Mouse (Mus musculus) liver, embryonic 15.5 days (tissue): Measurements from ENCODE around the gene Mpl. TPM values are rescaled to one million over a fixed set of nuclear protein-coding genes. Genes with fewer than 3 reads are reported as not detected.

Source experiments
- ATAC-seq: fragments of 200-750 bp; cut with Nextera tagmentation; 2 replicates; pipeline ENCODE4 v1.8.0; 2017; ENCODE audit warnings: moderate number of reproducible peaks, mild to moderate bottlenecking, moderate library complexity; ENCODE audit not compliant: insufficient read depth
- H3K27ac ChIP-seq: fragments of 300-500 bp; sonication (generic); replicated peaks from 2 replicates; pipeline ENCODE4 v1.5.1; 2015; ENCODE audit warnings: mild to moderate bottlenecking, inconsistent platforms
- H3K27me3 ChIP-seq: fragments of 300-500 bp; sonication (generic); 2 replicates; pipeline ENCODE4 v1.6.1; 2015; ENCODE audit warnings: mild to moderate bottlenecking, inconsistent platforms
- H3K36me3 ChIP-seq: fragments of 300-500 bp; sonication (generic); replicated peaks from 2 replicates; pipeline ENCODE4 v1.6.1; 2015; ENCODE audit warnings: moderate library complexity, mild to moderate bottlenecking, inconsistent platforms
- H3K4me1 ChIP-seq: fragments of 300-500 bp; sonication (generic); replicated peaks from 2 replicates; pipeline ENCODE4 v1.6.1; 2015; ENCODE audit warnings: inconsistent platforms
- H3K4me2 ChIP-seq: fragments of 300-500 bp; sonication (generic); 2 replicates; pipeline ENCODE4 v1.6.1; 2015; ENCODE audit warnings: moderate library complexity, mild to moderate bottlenecking, inconsistent platforms
- H3K4me3 ChIP-seq: fragments of 300-500 bp; sonication (generic); replicated peaks from 2 replicates; pipeline ENCODE4 v1.5.1; 2015; ENCODE audit warnings: mild to moderate bottlenecking, inconsistent platforms
- H3K9ac ChIP-seq: fragments of 300-500 bp; sonication (generic); 2 replicates; pipeline ENCODE4 v1.6.1; 2015; ENCODE audit warnings: moderate library complexity, mild to moderate bottlenecking, inconsistent platforms
- H3K9me3 ChIP-seq: fragments of 300-500 bp; sonication (generic); replicated peaks from 2 replicates; pipeline ENCODE4 v1.6.1; 2016; ENCODE audit warnings: inconsistent platforms
- WGBS: fragments of 180-500 bp; shearing (Covaris S2); methylation state at CpG from one replicate; pipeline ENCODE4 v1.1.7; 2015; ENCODE audit warnings: mixed read lengths; ENCODE audit not compliant: insufficient replicate concordance; 5-methylcytosine and 5-hydroxymethylcytosine counted together
- polyA plus RNA-seq: library from polyadenylated mRNA; unstranded; fragments of >200 nt; fragmentation: Nextera tagmentation; extraction: Ambion mirVana; gene quantifications from 2 replicates; pipeline ENCODE4 v1.2.1, GENCODE M21; 2015

Mpl gene
- 6.3 and 7.3 TPM in 2 replicates for polyA plus RNA-seq

DNA sequence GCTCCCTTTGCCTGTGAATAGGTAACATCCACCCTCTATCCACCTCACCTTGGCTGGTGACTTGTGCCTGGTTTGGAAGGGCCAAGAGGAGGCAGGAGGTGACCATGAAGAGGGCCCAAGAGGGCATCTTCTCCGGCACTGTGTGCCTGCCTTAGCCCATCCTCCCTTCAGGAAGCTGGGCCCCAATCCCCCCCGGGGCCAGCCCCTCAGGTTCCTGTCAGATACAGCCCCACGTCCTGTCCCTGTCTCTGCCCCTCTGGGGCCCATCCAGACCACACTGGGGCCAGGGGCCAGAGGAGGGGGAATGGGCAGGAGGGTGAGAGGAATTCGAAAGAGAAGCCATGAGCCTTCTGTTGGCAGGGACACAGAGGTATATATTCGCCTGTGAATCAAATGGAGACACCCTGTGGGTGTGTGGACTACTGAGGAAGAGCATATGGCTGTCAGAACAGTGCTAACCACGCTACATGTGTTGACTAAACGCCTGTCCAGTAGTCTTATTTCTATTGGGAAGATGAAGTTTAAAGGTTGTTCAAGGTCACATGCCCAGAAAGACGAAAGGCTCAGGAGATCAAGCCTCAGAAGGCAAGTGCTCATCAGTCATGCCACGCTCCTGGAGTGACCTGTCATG is at the start of gene Mpl:
Gene Mpl (minus strand): TSS at position 169 of the 631 bp plus-strand sequence.
- no peak within 1 kb of the TSS for H3K4me3 ChIP-seq
- H3K36me3 ChIP-seq: no peaks in the 10 kb centered on the region
- no peaks in the 10 kb centered on the region for H3K9me3 ChIP-seq
- H3K4me2 ChIP-seq: no peak within 1 kb of the TSS
- no peak within 1 kb of the TSS; the same call in 1 of the 2 replicates for H3K9ac ChIP-seq
- no peaks in the 10 kb centered on the region for H3K27me3 ChIP-seq
- H3K27ac ChIP-seq: no peak within 1 kb of the TSS
- no peak for ATAC-seq
- 33% methylated on average over 9 of the region's 9 CpGs for WGBS
- H3K4me1 ChIP-seq: 0 out of 2 replicates have a peak, but pooled peaks cover 3% of the 10 kb centered on the region

- H3K4me1 ChIP-seq: no peaks in the 10 kb centered on the region
- no peaks in the 10 kb centered on the region for H3K27me3 ChIP-seq
- no peaks in the 10 kb centered on the region for H3K9me3 ChIP-seq
- no peak for ATAC-seq
- no peaks in the 10 kb centered on the region for H3K36me3 ChIP-seq
- no peak overlapping the region for H3K9ac ChIP-seq
- WGBS: 58% methylated on average over 3 of the region's 3 CpGs
- H3K4me3 ChIP-seq: no peak overlapping the region
- no peak overlapping the region for H3K27ac ChIP-seq
- H3K4me2 ChIP-seq: no peak overlapping the region
These were observed 48.2 kb upstream of the Mpl start for GRCm38 (mm10) chr4:118505551-118505950.

DNA sequence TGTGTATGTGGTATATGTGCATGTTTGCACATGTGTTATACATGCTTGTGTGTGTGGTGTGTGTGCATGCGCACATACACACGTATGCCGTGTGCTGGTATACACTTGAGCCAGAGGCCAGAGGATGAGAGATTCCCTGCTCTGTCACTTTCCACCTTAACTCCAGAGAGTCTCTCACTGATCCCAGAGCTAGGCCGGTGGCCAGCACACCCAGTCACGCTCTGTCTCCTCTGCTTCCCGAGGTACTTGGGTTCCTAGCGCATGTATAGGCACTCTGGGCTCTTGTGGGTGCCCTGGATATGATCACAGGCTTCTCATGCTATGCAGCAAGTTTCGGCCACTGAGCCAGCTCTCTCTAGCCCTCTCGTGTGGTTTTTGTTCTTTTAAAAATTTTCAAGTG is 43.5 kb upstream of the Mpl start:
- Histone ChIP-seq H3K4me1 (no peaks in the 10 kb centered on the region), H3K9ac (no peak overlapping the region), H3K27ac (no peak overlapping the region), H3K9me3 (no peaks in the 10 kb centered on the region), H3K36me3 (no peaks in the 10 kb centered on the region), H3K4me3 (no peak overlapping the region), H3K4me2 (no peak overlapping the region), H3K27me3 (no peaks in the 10 kb centered on the region)
- 62% methylated on average over 9 of the region's 9 CpGs for WGBS
- no peak for ATAC-seq

GRCm38 (mm10) chr4:118500171-118500724 is 42.9 kb upstream of the Mpl start:
- WGBS: 43% methylated on average over 6 of the region's 6 CpGs
- Histone ChIP-seq H3K36me3 (no peaks in the 10 kb centered on the region), H3K9ac (no peak overlapping the region), H3K27ac (no peak overlapping the region), H3K4me3 (no peak overlapping the region), H3K27me3 (no peaks in the 10 kb centered on the region), H3K9me3 (no peaks in the 10 kb centered on the region), H3K4me2 (no peak overlapping the region), H3K4me1 (no peaks in the 10 kb centered on the region)
- no peak for ATAC-seq

GRCm38 (mm10) chr4:118490461-118490860 is 33.1 kb upstream of the Mpl start:
- WGBS: 73% methylated on average over 10 of the region's 10 CpGs
- Histone ChIP-seq H3K36me3 (no peaks in the 10 kb centered on the region), H3K9me3 (no peaks in the 10 kb centered on the region), H3K4me1 (no peaks in the 10 kb centered on the region), H3K9ac (no peak overlapping the region), H3K27ac (no peak overlapping the region), H3K27me3 (no peaks in the 10 kb centered on the region), H3K4me2 (no peak overlapping the region), H3K4me3 (no peak overlapping the region)
- ATAC-seq: no peak

DNA sequence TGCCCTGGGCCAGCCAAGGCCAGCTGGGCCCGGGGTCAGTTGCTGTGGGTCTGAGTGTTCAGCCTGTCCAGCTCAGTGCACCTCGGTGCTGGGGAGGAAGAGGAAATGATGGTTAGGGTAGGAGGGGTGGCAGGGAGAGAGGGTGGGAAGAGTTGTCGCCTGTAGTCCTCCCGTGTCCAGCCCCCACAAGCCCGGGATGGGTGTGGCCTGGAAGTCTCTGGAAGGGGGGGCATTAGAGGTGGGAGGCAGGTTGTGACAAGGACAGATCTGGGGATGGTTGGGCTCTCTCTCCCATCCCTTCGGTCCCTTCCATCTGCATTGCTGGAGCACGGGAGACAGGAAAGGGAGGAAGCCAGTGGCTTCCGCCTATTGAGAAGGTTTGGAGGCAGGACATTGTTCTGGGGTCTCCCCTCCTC is 32.4 kb upstream of the Mpl start, which contains the start of gene Tie1:
Gene Tie1 (minus strand): TSS at position 345 of the 416 bp plus-strand sequence.
- no peak within 1 kb of the TSS for H3K27ac ChIP-seq

DNA sequence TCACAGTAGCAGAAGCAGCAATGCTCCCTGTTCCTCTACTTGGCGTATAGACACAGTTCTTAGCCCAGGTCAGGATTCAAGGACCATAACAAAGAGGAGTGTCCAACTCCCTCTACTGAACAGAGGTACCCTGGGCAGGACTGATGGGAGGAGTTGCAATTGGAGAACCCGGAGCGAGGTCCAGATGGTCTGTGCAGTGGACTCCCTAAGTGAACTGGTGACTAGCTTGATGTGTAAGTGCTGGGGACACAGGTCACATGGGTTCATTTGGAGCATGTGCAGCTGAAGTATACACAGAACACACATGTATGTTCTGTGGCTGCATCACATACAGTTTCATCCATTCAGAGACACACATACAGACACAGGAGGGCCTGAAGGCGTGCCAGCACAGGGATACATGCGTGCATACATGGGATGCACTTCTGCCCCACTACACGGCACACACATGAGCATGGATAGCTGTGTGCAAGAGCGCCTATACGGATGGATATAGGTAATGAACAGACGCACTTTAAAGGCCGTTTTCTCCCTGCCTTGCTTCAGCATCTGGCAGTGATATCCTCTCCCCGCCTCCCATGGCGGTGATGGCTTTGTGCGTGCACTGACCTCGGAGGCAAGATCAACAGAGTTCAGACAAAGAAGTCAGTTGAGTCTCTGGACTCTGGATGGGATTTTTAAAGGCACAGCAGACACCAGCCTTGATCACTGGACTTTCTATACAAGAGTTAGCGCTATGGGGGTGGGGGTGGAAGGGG is 19.6 kb upstream of the Mpl start:
- Histone ChIP-seq H3K27me3 (no peaks in the 10 kb centered on the region), H3K27ac (no peak overlapping the region), H3K9ac (no peak overlapping the region), H3K4me2 (no peak overlapping the region), H3K4me3 (no peak overlapping the region), H3K9me3 (no peaks in the 10 kb centered on the region), H3K36me3 (no peaks in the 10 kb centered on the region), H3K4me1 (no peaks in the 10 kb centered on the region)
- 66% methylated on average over 15 of the region's 15 CpGs for WGBS
- no peak for ATAC-seq

More for the DNA sequence above, 32.4 kb upstream of the Mpl start, which contains the start of gene Tie1:
- H3K4me2 ChIP-seq: no peak within 1 kb of the TSS; the same call in 1 of the 2 replicates
- 20% methylated on average over 8 of the region's 8 CpGs for WGBS
- no peaks in the 10 kb centered on the region for H3K4me1 ChIP-seq
- H3K27me3 ChIP-seq: no peaks in the 10 kb centered on the region
- ATAC-seq: peak; percentile 60
- no peak within 1 kb of the TSS for H3K9ac ChIP-seq
- no peaks in the 10 kb centered on the region for H3K36me3 ChIP-seq
- no peaks in the 10 kb centered on the region for H3K9me3 ChIP-seq
- no peak within 1 kb of the TSS; the same call in 1 of the 2 replicates for H3K4me3 ChIP-seq

GRCm38 (mm10) chr4:118472687-118473086 is 15.4 kb upstream of the Mpl start:
- ATAC-seq: no peak
- WGBS: 78% methylated on average over 11 of the region's 11 CpGs

GRCm38 (mm10) chr4:118471281-118471680 is 14.0 kb upstream of the Mpl start:
- Histone ChIP-seq H3K36me3 (no peaks in the 10 kb centered on the region), H3K27ac (no peak overlapping the region), H3K9me3 (no peaks in the 10 kb centered on the region), H3K4me2 (no peak overlapping the region), H3K27me3 (no peaks in the 10 kb centered on the region), H3K4me3 (no peak overlapping the region), H3K4me1 (no peaks in the 10 kb centered on the region), H3K9ac (no peak overlapping the region)
- WGBS: 78% methylated on average over 6 of the region's 6 CpGs
- no peak for ATAC-seq

More at GRCm38 (mm10) chr4:118472687-118473086, 15.4 kb upstream of the Mpl start:
- Histone ChIP-seq H3K9ac (no peak overlapping the region), H3K36me3 (no peaks in the 10 kb centered on the region), H3K4me1 (no peaks in the 10 kb centered on the region), H3K27me3 (no peaks in the 10 kb centered on the region), H3K9me3 (no peaks in the 10 kb centered on the region), H3K4me2 (no peak overlapping the region), H3K27ac (no peak overlapping the region), H3K4me3 (no peak overlapping the region)

DNA sequence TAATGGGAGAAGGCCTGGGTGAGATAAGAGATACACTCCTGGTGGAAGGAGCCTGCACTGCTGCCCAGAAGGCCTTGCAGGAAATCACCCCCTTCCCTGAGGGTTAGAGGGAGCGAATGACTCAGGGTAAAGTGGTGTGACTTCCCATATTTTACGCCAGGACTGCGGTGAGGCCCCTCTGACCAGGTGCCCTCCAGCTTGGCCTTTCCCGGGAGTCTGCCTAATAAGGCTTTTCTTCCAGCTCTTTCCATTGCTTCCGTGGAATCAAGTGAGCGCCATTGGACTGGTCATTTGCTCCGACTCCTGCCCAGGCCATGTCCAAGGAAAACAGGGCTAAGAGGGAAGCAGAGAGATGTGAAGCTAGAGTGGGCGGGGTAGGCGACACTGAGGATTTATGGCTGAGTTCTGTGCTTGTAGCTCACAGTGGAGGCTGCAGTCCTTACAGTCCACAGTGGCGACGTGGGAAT is 8.4 kb upstream of the Mpl start:
- Histone ChIP-seq H3K4me3 (no peak overlapping the region), H3K9ac (no peak overlapping the region), H3K36me3 (no peaks in the 10 kb centered on the region), H3K9me3 (no peaks in the 10 kb centered on the region), H3K4me1 (no peaks in the 10 kb centered on the region), H3K27ac (no peak overlapping the region), H3K4me2 (no peak overlapping the region), H3K27me3 (no peaks in the 10 kb centered on the region)
- WGBS: 20% methylated on average over 11 of the region's 11 CpGs
- 0 out of 2 replicates have a peak, but pooled peaks have one; percentile 31 for ATAC-seq

DNA sequence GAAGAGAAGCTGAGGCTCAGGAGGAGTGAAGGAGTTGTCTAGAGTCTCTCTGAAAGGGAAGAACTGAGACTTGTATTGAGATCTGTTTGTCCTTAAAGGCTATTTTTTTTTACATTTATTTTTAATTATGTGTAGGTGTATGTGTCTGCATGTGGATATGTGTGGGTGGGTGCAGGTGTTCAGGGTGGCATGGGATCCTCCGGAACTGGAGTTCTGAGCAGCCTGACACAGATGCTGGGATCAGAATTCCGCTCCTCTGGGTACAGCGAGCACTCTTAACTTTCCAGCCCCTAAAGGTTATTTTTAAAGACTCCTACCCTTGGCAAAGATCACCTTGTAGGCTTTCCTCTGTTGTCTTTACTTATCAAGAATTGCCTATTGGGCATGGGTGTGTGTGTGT is 7.6 kb upstream of the Mpl start:
- no peaks in the 10 kb centered on the region for H3K36me3 ChIP-seq
- H3K27me3 ChIP-seq: no peaks in the 10 kb centered on the region
- H3K4me3 ChIP-seq: no peak overlapping the region
- no peaks in the 10 kb centered on the region for H3K4me1 ChIP-seq
- WGBS: 69% methylated on average over 3 of the region's 3 CpGs
- no peak for ATAC-seq
- no peak overlapping the region for H3K27ac ChIP-seq
- H3K9me3 ChIP-seq: no peaks in the 10 kb centered on the region
- no peak overlapping the region for H3K4me2 ChIP-seq
- no peak overlapping the region for H3K9ac ChIP-seq
